Mouse (Mus musculus): ENCODE data around the gene Qpctl.
A peak's percentile ranks its signal among the peaks of the same experiment; 100 is the strongest.

GRCm38 (mm10) chr7:19155825-19156475 lies 6.9 kb upstream of the Qpctl start:
- TF ChIP-seq CTCF (conservative IDR thresholded peaks at IDR 0.05; ENCODE audit: low read length) (peak; percentile 18; the same call in 1 of the 2 replicates), POU5F1 (IDR thresholded peaks at IDR 0.05; ENCODE audit: borderline replicate concordance, low read length) (no peak), NANOG (IDR thresholded peaks at IDR 0.05; ENCODE audit: borderline replicate concordance, low read length) (no peak)
